ENCODE assay signal across 13 mouse cellular contexts in the genomic region with DNA sequence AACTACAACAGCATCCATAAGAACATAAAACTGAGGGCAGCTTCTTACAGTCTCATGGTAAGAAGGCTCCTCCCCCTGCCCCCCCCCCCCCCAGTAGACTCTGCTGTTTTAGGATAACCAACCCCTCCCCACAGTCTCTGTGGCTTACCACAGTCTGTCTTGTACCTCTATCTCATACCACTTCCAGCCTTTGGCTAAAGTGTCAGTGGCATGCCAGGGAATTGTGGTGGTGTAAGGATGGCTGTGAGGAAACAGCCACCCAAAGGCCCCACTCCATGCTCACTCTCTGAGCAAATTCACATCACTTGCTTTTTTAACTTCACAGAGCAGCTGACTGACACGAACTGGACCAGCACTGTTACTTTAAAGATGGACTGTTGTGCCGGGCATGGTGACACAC. TPM values are rescaled to one million over a fixed set of nuclear protein-coding genes. Genes with fewer than 3 reads are reported as not detected.
"Had no signal": no experiment of that assay in that cellular context is flagged by ENCODE, and none has a peak within 500 bp of the region (broad histone marks: within the 10 kb centered on the region; RNA-seq: fewer than 3 reads in every experiment).

No protein-coding gene starts in this region.

- H3K27me3 ChIP-seq: limb, embryonic 13.5 days; midbrain, embryonic 13.5 days; neural tube, embryonic 12.5 days; stomach, embryonic 15.5 days had no signal

- H3K36me3 ChIP-seq: limb, embryonic 13.5 days; stomach, embryonic 15.5 days had no signal

- H3K4me2 ChIP-seq: limb, embryonic 13.5 days; lung, embryonic 14.5 days; midbrain, embryonic 13.5 days; neural tube, embryonic 12.5 days; stomach, embryonic 15.5 days had no signal

- H3K9ac ChIP-seq: limb, embryonic 13.5 days; lung, embryonic 14.5 days; midbrain, embryonic 13.5 days; neural tube, embryonic 12.5 days; stomach, embryonic 15.5 days had no signal

- H3K27ac ChIP-seq: kidney, postnatal 0 days; limb, embryonic 13.5 days; midbrain, embryonic 13.5 days; neural tube, embryonic 12.5 days had no signal

- H3K4me3 ChIP-seq: limb, embryonic 13.5 days; midbrain, embryonic 13.5 days; neural tube, embryonic 12.5 days; stomach, embryonic 15.5 days had no signal

- H3K9me3 ChIP-seq: limb, embryonic 13.5 days; midbrain, embryonic 13.5 days; neural tube, embryonic 12.5 days; stomach, embryonic 15.5 days had no signal

- ATAC-seq: intestine, postnatal 0 days had no signal

- DNase-seq: kidney, adult 8-10 months; kidney, postnatal 36 days; left cerebral cortex, postnatal 4 days; lung, embryonic 14.5 days; lung, postnatal 10 days; right cerebral cortex, postnatal 4 days; thymus, postnatal 36 days had no signal

RNA-seq across cellular contexts. Expression of a gene that starts 26.7 kb away (rescaled TPM):
- polyA plus RNA-seq: neural tube, embryonic 12.5 days had no signal
